Mouse (Mus musculus): ENCODE measurements at regions not wholly inside any gene's neighbourhood (a gene's known extent, or its start where the extent isn't known, plus 50 kb on each side); places are given as distances from the start of the nearest gene placed in this dataset.

- no peak for DNase-seq
Measured at GRCm38 (mm10) chr1:98192671-98193070, 97.2 kb upstream of the Pam start.

GRCm38 (mm10) chr1:98192044-98192484 is 96.6 kb upstream of the Pam start:
- no peak for DNase-seq

- no peak for DNase-seq
Measured at GRCm38 (mm10) chr1:98191331-98191730, 95.9 kb upstream of the Pam start.

- DNase-seq, result no peak
Measured at GRCm38 (mm10) chr1:98190741-98191140, 95.3 kb upstream of the Pam start.

- peak; percentile 42 for DNase-seq
Measured at GRCm38 (mm10) chr1:98189991-98190471, 94.6 kb upstream of the Pam start.

- no peak for DNase-seq
Measured at GRCm38 (mm10) chr1:98180372-98180771, 84.9 kb upstream of the Pam start.

GRCm38 (mm10) chr1:98179030-98179429 is 83.6 kb upstream of the Pam start:
- DNase-seq, result no peak

GRCm38 (mm10) chr1:98174811-98175132 is 79.3 kb upstream of the Pam start:
- no peak for DNase-seq

GRCm38 (mm10) chr1:98173907-98174810 is 78.7 kb upstream of the Pam start:
- no peak for DNase-seq

GRCm38 (mm10) chr1:98173431-98173830 is 78.0 kb upstream of the Pam start:
- no peak for DNase-seq

GRCm38 (mm10) chr1:98171291-98171690 is 75.8 kb upstream of the Pam start:
- no peak for DNase-seq

- DNase-seq, result no peak
Measured at GRCm38 (mm10) chr1:98169352-98169751, 73.9 kb upstream of the Pam start.

- no peak for DNase-seq
Measured at GRCm38 (mm10) chr1:98167800-98168199, 72.4 kb upstream of the Pam start.

- DNase-seq, result no peak
Measured at GRCm38 (mm10) chr1:98162639-98162927, 67.1 kb upstream of the Pam start.

- no peak for DNase-seq
Measured at GRCm38 (mm10) chr1:98161882-98162638, 66.6 kb upstream of the Pam start.

- DNase-seq, result no peak
Measured at GRCm38 (mm10) chr1:98158969-98159368, 63.5 kb upstream of the Pam start.

GRCm38 (mm10) chr1:98147361-98147760 is 51.9 kb upstream of the Pam start:
- no peak for DNase-seq
